In genomic region chr19:41342592-41343090, GRCm38 (mm10) we compare ENCODE assay signal across 25 mouse cellular contexts.
"Had no signal": no experiment of that assay in that cellular context is flagged by ENCODE, and none has a peak within 500 bp of the region (broad histone marks: within the 10 kb centered on the region; RNA-seq: fewer than 3 reads in every experiment).

No protein-coding gene starts in this region.

- ATAC-seq: hindbrain, embryonic 16.5 days; intestine, embryonic 16.5 days had no signal

- DNase-seq: gastrocnemius, postnatal 14 days; gastrocnemius, postnatal 36 days; heart, adult 11 months; heart, adult 2 months; heart, postnatal 10 days; heart, postnatal 4 days; kidney, adult 11 months; kidney, adult 2 months; kidney, adult 9 months; kidney, postnatal 14 days; kidney, postnatal 36 days; liver had no signal

- H3K9me3 ChIP-seq: heart, embryonic 10.5 days; heart, embryonic 12.5 days; hindbrain, embryonic 10.5 days; hindbrain, embryonic 12.5 days; kidney, embryonic 15.5 days; limb, embryonic 10.5 days; limb, embryonic 12.5 days had no signal

- H3K9ac ChIP-seq: heart, embryonic 12.5 days; hindbrain, embryonic 12.5 days; hindbrain, embryonic 14.5 days; kidney, embryonic 15.5 days; limb, embryonic 12.5 days had no signal

- H3K4me3 ChIP-seq: heart, adult 2 months; heart, embryonic 10.5 days; heart, embryonic 12.5 days; hindbrain, embryonic 10.5 days; hindbrain, embryonic 12.5 days; kidney, embryonic 15.5 days; left cerebral cortex, adult 2 months; limb, embryonic 10.5 days; limb, embryonic 12.5 days had no signal

- H3K36me3 ChIP-seq: heart, embryonic 10.5 days; heart, embryonic 12.5 days; hindbrain, embryonic 10.5 days; hindbrain, embryonic 12.5 days; kidney, embryonic 15.5 days; limb, embryonic 10.5 days; limb, embryonic 12.5 days had no signal

- H3K27ac ChIP-seq: heart, adult 2 months; heart, embryonic 10.5 days; hindbrain, embryonic 10.5 days; hindbrain, embryonic 12.5 days; hindbrain, embryonic 14.5 days; kidney, embryonic 15.5 days; kidney, postnatal 0 days; left cerebral cortex, adult 2 months; limb, embryonic 10.5 days; limb, embryonic 12.5 days had no signal

- H3K4me2 ChIP-seq: heart, embryonic 12.5 days; hindbrain, embryonic 12.5 days; hindbrain, embryonic 14.5 days; kidney, embryonic 15.5 days; limb, embryonic 12.5 days; liver, embryonic 11.5 days had no signal

- H3K27me3 ChIP-seq: heart, embryonic 12.5 days; hindbrain, embryonic 12.5 days; kidney, embryonic 15.5 days; limb, embryonic 12.5 days had no signal
